Mouse (Mus musculus): Measurements from ENCODE around the gene Styx.

GRCm38 (mm10) chr14:45320111-45320510, 30.8 kb upstream of the Styx start:
- TF ChIP-seq CTCF (IDR thresholded peaks at IDR 0.05) (no peak), EP300 (IDR thresholded peaks at IDR 0.05; ENCODE audit: insufficient read depth, low read depth, low read length) (no peak), POLR2A (IDR thresholded peaks at IDR 0.05; ENCODE audit: insufficient read depth, low read depth, low read length) (no peak)
